Mouse (Mus musculus) heart, embryonic 16.5 days (tissue): Measurements from ENCODE around the gene Cadps2. TPM values are rescaled to one million over a fixed set of nuclear protein-coding genes. Genes with fewer than 3 reads are reported as not detected.

Experiments used
- ATAC-seq: fragments of 200-750 bp; cut with Nextera tagmentation; replicated peaks from 2 replicates; pipeline ENCODE4 v1.8.0; 2017; ENCODE audit warnings: moderate number of reproducible peaks; ENCODE audit not compliant: insufficient read depth, low FRiP score; ENCODE audit errors: extremely low read depth
- H3K27ac ChIP-seq: fragments of 300-500 bp; sonication (generic); 2 replicates; pipeline ENCODE4 v1.5.1; 2014; ENCODE audit warnings: mild to moderate bottlenecking, low read length, control low read depth, moderate library complexity
- H3K27me3 ChIP-seq: fragments of 300-500 bp; sonication (generic); 2 replicates; pipeline ENCODE4 v1.6.1; 2014; ENCODE audit warnings: low read length, mixed read lengths; ENCODE audit not compliant: control insufficient read depth, insufficient read depth
- H3K36me3 ChIP-seq: fragments of 300-500 bp; sonication (generic); 2 replicates; pipeline ENCODE4 v1.6.1; 2014; ENCODE audit not compliant: control insufficient read depth, insufficient read depth
- H3K4me1 ChIP-seq: fragments of 300-500 bp; sonication (generic); 2 replicates; pipeline ENCODE4 v1.6.1; 2014; ENCODE audit warnings: low read length, mixed read lengths; ENCODE audit not compliant: control insufficient read depth, insufficient read depth
- H3K4me2 ChIP-seq: fragments of 300-500 bp; sonication (generic); 2 replicates; pipeline ENCODE4 v1.6.1; 2014; ENCODE audit warnings: low read depth, mild to moderate bottlenecking, control low read depth, low read length
- H3K4me3 ChIP-seq: fragments of 300-500 bp; sonication (generic); 2 replicates; pipeline ENCODE4 v1.5.1; 2014; ENCODE audit warnings: mild to moderate bottlenecking, control low read depth, low read length
- H3K9ac ChIP-seq: fragments of 300-500 bp; sonication (generic); 2 replicates; pipeline ENCODE4 v1.6.1; 2014; ENCODE audit warnings: low read length, control low read depth
- H3K9me3 ChIP-seq: fragments of 300-500 bp; sonication (generic); replicated peaks from 2 replicates; pipeline ENCODE4 v1.6.1; 2016; ENCODE audit warnings: low read length; ENCODE audit not compliant: control insufficient read depth
- WGBS: fragments of 180-500 bp; shearing (Covaris S2); extraction: QIAGEN DNeasy Blood & Tissue Kit; methylation state at CpG from one replicate; pipeline ENCODE4 v1.1.7; 2014; 5-methylcytosine and 5-hydroxymethylcytosine counted together
- polyA plus RNA-seq: library from polyadenylated mRNA; unstranded; fragments of >200 nt; fragmentation: Nextera tagmentation; extraction: Ambion mirVana; gene quantifications from 2 replicates; pipeline ENCODE4 v1.2.1, GENCODE M21; 2015

Gene Cadps2
- polyA plus RNA-seq, 1 experiment from 2014 or later: 1.3 TPM

- Histone ChIP-seq H3K9me3 (no peaks in the 10 kb centered on the region), H3K4me2 (no peak overlapping the region), H3K4me3 (no peak overlapping the region), H3K36me3 (no peaks in the 10 kb centered on the region), H3K27ac (no peak overlapping the region), H3K9ac (no peak overlapping the region), H3K27me3 (no peaks in the 10 kb centered on the region), H3K4me1 (no peaks in the 10 kb centered on the region)
- WGBS: 71% methylated on average over 8 of the region's 8 CpGs
- ATAC-seq: no peak
These were observed 524.3 kb downstream of the Cadps2 start for GRCm38 (mm10) chr6:23314945-23315344.

- Histone ChIP-seq H3K27me3 (no peaks in the 10 kb centered on the region), H3K9ac (no peak overlapping the region), H3K4me1 (no peaks in the 10 kb centered on the region), H3K4me3 (no peak overlapping the region), H3K36me3 (no peaks in the 10 kb centered on the region), H3K4me2 (no peak overlapping the region), H3K9me3 (no peaks in the 10 kb centered on the region), H3K27ac (no peak overlapping the region)
- no peak for ATAC-seq
- 74% methylated on average over 5 of the region's 5 CpGs for WGBS
These were observed 524.9 kb downstream of the Cadps2 start for GRCm38 (mm10) chr6:23314291-23314690.

GRCm38 (mm10) chr6:23306046-23306445 lies 533.2 kb downstream of the Cadps2 start:
- ATAC-seq: no peak
- no peaks in the 10 kb centered on the region for H3K36me3 ChIP-seq
- H3K9me3 ChIP-seq: no peaks in the 10 kb centered on the region
- H3K9ac ChIP-seq: no peak overlapping the region
- H3K4me1 ChIP-seq: no peaks in the 10 kb centered on the region
- H3K4me3 ChIP-seq: no peak overlapping the region
- WGBS: 82% methylated on average over 6 of the region's 6 CpGs
- no peaks in the 10 kb centered on the region for H3K27me3 ChIP-seq
- no peak overlapping the region for H3K4me2 ChIP-seq
- no peak overlapping the region for H3K27ac ChIP-seq

GRCm38 (mm10) chr6:23298596-23298995 lies 540.6 kb downstream of the Cadps2 start:
- no peak overlapping the region for H3K4me2 ChIP-seq
- 71% methylated on average over 2 of the region's 2 CpGs for WGBS
- no peak overlapping the region for H3K9ac ChIP-seq
- no peaks in the 10 kb centered on the region for H3K4me1 ChIP-seq
- ATAC-seq: no peak
- H3K36me3 ChIP-seq: no peaks in the 10 kb centered on the region
- H3K9me3 ChIP-seq: no peaks in the 10 kb centered on the region
- no peak overlapping the region for H3K4me3 ChIP-seq
- H3K27me3 ChIP-seq: no peaks in the 10 kb centered on the region
- no peak overlapping the region for H3K27ac ChIP-seq

GRCm38 (mm10) chr6:23294685-23295084 lies 544.5 kb downstream of the Cadps2 start:
- no peak overlapping the region for H3K27ac ChIP-seq
- no peaks in the 10 kb centered on the region for H3K36me3 ChIP-seq
- no peak overlapping the region for H3K4me3 ChIP-seq
- H3K9me3 ChIP-seq: no peaks in the 10 kb centered on the region
- 86% methylated on average over 4 of the region's 4 CpGs for WGBS
- H3K9ac ChIP-seq: no peak overlapping the region
- no peak overlapping the region for H3K4me2 ChIP-seq
- no peaks in the 10 kb centered on the region for H3K4me1 ChIP-seq
- H3K27me3 ChIP-seq: no peaks in the 10 kb centered on the region
- no peak for ATAC-seq

- Histone ChIP-seq H3K27me3 (no peaks in the 10 kb centered on the region), H3K4me3 (no peak overlapping the region), H3K4me2 (no peak overlapping the region), H3K27ac (no peak overlapping the region), H3K9ac (no peak overlapping the region), H3K36me3 (no peaks in the 10 kb centered on the region), H3K4me1 (no peaks in the 10 kb centered on the region), H3K9me3 (no peaks in the 10 kb centered on the region)
- ATAC-seq: no peak
- WGBS: 73% methylated on average over 4 of the region's 4 CpGs
These were observed 550.5 kb downstream of the Cadps2 start for GRCm38 (mm10) chr6:23288752-23289151.

GRCm38 (mm10) chr6:23281514-23281820 lies 557.8 kb downstream of the Cadps2 start:
- H3K4me1 ChIP-seq: no peaks in the 10 kb centered on the region
- H3K9me3 ChIP-seq: no peaks in the 10 kb centered on the region
- no peak overlapping the region for H3K4me3 ChIP-seq
- H3K4me2 ChIP-seq: no peak overlapping the region
- no peak overlapping the region for H3K9ac ChIP-seq
- WGBS: 47% methylated on average over 9 of the region's 9 CpGs
- H3K36me3 ChIP-seq: no peaks in the 10 kb centered on the region
- H3K27ac ChIP-seq: no peak overlapping the region
- ATAC-seq: no peak
- no peaks in the 10 kb centered on the region for H3K27me3 ChIP-seq

- H3K27ac ChIP-seq: no peak overlapping the region
- no peaks in the 10 kb centered on the region for H3K27me3 ChIP-seq
- WGBS: 40% methylated on average over 15 of the region's 15 CpGs
- H3K36me3 ChIP-seq: no peaks in the 10 kb centered on the region
- ATAC-seq: no peak
- no peaks in the 10 kb centered on the region for H3K9me3 ChIP-seq
- H3K4me1 ChIP-seq: no peaks in the 10 kb centered on the region
- H3K9ac ChIP-seq: no peak overlapping the region
- H3K4me3 ChIP-seq: no peak overlapping the region
- no peak overlapping the region for H3K4me2 ChIP-seq
These were observed 558.3 kb downstream of the Cadps2 start for GRCm38 (mm10) chr6:23280811-23281513.

- Histone ChIP-seq H3K4me3 (no peak overlapping the region), H3K36me3 (no peaks in the 10 kb centered on the region), H3K9me3 (no peaks in the 10 kb centered on the region), H3K4me1 (no peaks in the 10 kb centered on the region), H3K4me2 (no peak overlapping the region), H3K27me3 (peaks cover 8% of the 10 kb centered on the region), H3K27ac (no peak overlapping the region), H3K9ac (no peak overlapping the region)
- WGBS: 78% methylated on average over 4 of the region's 4 CpGs
- ATAC-seq: no peak
These were observed 565.7 kb downstream of the Cadps2 start for GRCm38 (mm10) chr6:23273483-23273882.
